Mouse (Mus musculus) liver, embryonic 15.5 days (tissue): ENCODE results near the gene Hs2st1. TPM values are rescaled to one million over a fixed set of nuclear protein-coding genes. Genes with fewer than 3 reads are reported as not detected.

ENCODE experiments used
- ATAC-seq: fragments of 200-750 bp; cut with Nextera tagmentation; 2 replicates; pipeline ENCODE4 v1.8.0; 2017; ENCODE audit warnings: moderate number of reproducible peaks, mild to moderate bottlenecking, moderate library complexity; ENCODE audit not compliant: insufficient read depth
- H3K27ac ChIP-seq: fragments of 300-500 bp; sonication (generic); replicated peaks from 2 replicates; pipeline ENCODE4 v1.5.1; 2015; ENCODE audit warnings: mild to moderate bottlenecking, inconsistent platforms
- H3K27me3 ChIP-seq: fragments of 300-500 bp; sonication (generic); 2 replicates; pipeline ENCODE4 v1.6.1; 2015; ENCODE audit warnings: mild to moderate bottlenecking, inconsistent platforms
- H3K36me3 ChIP-seq: fragments of 300-500 bp; sonication (generic); replicated peaks from 2 replicates; pipeline ENCODE4 v1.6.1; 2015; ENCODE audit warnings: moderate library complexity, mild to moderate bottlenecking, inconsistent platforms
- H3K4me1 ChIP-seq: fragments of 300-500 bp; sonication (generic); replicated peaks from 2 replicates; pipeline ENCODE4 v1.6.1; 2015; ENCODE audit warnings: inconsistent platforms
- H3K4me2 ChIP-seq: fragments of 300-500 bp; sonication (generic); 2 replicates; pipeline ENCODE4 v1.6.1; 2015; ENCODE audit warnings: moderate library complexity, mild to moderate bottlenecking, inconsistent platforms
- H3K4me3 ChIP-seq: fragments of 300-500 bp; sonication (generic); replicated peaks from 2 replicates; pipeline ENCODE4 v1.5.1; 2015; ENCODE audit warnings: mild to moderate bottlenecking, inconsistent platforms
- H3K9ac ChIP-seq: fragments of 300-500 bp; sonication (generic); 2 replicates; pipeline ENCODE4 v1.6.1; 2015; ENCODE audit warnings: moderate library complexity, mild to moderate bottlenecking, inconsistent platforms
- H3K9me3 ChIP-seq: fragments of 300-500 bp; sonication (generic); replicated peaks from 2 replicates; pipeline ENCODE4 v1.6.1; 2016; ENCODE audit warnings: inconsistent platforms
- WGBS: fragments of 180-500 bp; shearing (Covaris S2); methylation state at CpG from one replicate; pipeline ENCODE4 v1.1.7; 2015; ENCODE audit warnings: mixed read lengths; ENCODE audit not compliant: insufficient replicate concordance; 5-methylcytosine and 5-hydroxymethylcytosine counted together
- polyA plus RNA-seq: library from polyadenylated mRNA; unstranded; fragments of >200 nt; fragmentation: Nextera tagmentation; extraction: Ambion mirVana; gene quantifications from 2 replicates; pipeline ENCODE4 v1.2.1, GENCODE M21; 2015

Gene Hs2st1
- polyA plus RNA-seq, 1 experiment from 2014 or later = 1.9 TPM

DNA sequence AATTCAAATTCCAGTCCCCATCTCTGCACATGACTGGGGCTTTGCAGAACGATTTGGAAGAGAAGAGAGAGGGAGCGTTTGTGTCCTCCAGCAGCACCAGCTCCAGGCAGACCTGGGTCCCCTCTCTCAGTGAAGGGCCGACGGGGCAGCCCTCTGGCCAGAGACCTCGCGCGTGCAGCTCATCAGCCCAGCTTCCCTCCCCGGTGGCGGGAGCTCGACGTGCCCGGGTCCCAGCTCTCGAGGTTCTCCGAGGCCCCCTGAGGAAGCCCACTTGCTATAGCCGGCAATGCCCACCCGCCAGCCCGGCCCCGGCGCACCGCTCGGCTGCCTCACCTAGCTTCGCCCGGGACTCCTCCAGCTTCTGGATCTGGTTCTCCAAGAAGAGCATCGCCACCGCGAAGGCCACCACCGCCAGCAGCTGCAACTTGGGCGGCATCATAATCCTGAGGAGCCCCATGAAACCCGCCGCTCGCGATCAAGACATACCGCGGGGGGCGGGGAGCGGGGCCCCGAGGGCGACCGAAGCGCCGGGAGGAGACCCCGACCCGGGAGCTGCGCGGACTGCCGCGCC lies 495 bp downstream of the Hs2st1 start:
- Histone ChIP-seq H3K4me3 (peak overlapping the region; percentile 99), H3K36me3 (peaks cover 19% of the 10 kb centered on the region), H3K27me3 (no peaks in the 10 kb centered on the region), H3K4me1 (peaks cover 47% of the 10 kb centered on the region), H3K27ac (peak overlapping the region; percentile 91), H3K4me2 (peak overlapping the region; percentile 100), H3K9ac (peak overlapping the region; percentile 96), H3K9me3 (no peaks in the 10 kb centered on the region)
- under 1% methylated on average over 36 of the region's 47 CpGs for WGBS
- peak; percentile 10 for ATAC-seq

DNA sequence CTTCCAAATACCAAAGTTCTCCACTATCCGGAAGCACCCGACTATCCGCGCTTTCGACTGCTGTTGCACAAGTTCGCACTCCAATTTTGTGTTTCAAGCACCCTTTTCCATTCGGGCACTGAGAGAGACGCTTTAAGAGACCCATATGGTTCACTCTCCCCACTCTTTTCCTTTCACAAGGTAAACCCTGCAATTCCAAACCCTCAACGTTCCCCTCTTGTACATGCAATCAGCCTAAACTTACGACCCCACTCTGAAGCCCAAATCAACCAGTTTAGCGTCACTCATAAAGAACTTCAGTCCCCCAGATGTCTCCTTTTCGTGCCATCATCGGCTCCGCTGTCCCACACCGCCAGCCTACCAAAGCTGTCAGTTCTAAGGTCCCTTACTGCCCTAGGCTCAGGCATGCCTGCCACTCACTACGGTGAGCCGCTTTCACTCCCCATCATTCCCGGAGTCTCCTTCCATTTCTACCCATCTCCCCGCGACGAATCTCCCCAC lies 1.1 kb downstream of the Hs2st1 start:
- peaks cover 13% of the 10 kb centered on the region for H3K36me3 ChIP-seq
- H3K4me1 ChIP-seq = peaks cover 42% of the 10 kb centered on the region
- H3K9ac ChIP-seq = peak overlapping the region; percentile 96
- H3K27ac ChIP-seq = no peak overlapping the region
- no peak for ATAC-seq
- peak overlapping the region; percentile 99 for H3K4me3 ChIP-seq
- peak overlapping the region; percentile 100 for H3K4me2 ChIP-seq
- no peaks in the 10 kb centered on the region for H3K9me3 ChIP-seq
- WGBS = under 1% methylated on average over 21 of the region's 21 CpGs
- no peaks in the 10 kb centered on the region for H3K27me3 ChIP-seq

- Histone ChIP-seq H3K27me3 (no peaks in the 10 kb centered on the region), H3K27ac (no peak overlapping the region), H3K4me1 (peaks cover 28% of the 10 kb centered on the region), H3K9ac (no peak overlapping the region), H3K36me3 (no peaks in the 10 kb centered on the region), H3K4me2 (no peak overlapping the region), H3K4me3 (no peak overlapping the region), H3K9me3 (no peaks in the 10 kb centered on the region)
- 75% methylated on average over 7 of the region's 7 CpGs for WGBS
- ATAC-seq = no peak
Measured at GRCm38 (mm10) chr3:144565212-144565611, 4.8 kb downstream of the Hs2st1 start.

- ATAC-seq = no peak
- no peaks in the 10 kb centered on the region for H3K9me3 ChIP-seq
- H3K4me2 ChIP-seq = no peak overlapping the region
- peaks cover 25% of the 10 kb centered on the region for H3K4me1 ChIP-seq
- no peak overlapping the region for H3K27ac ChIP-seq
- H3K36me3 ChIP-seq = no peaks in the 10 kb centered on the region
- 73% methylated on average over 7 of the region's 7 CpGs for WGBS
- H3K27me3 ChIP-seq = no peaks in the 10 kb centered on the region
- no peak overlapping the region for H3K4me3 ChIP-seq
- no peak overlapping the region for H3K9ac ChIP-seq
Measured at GRCm38 (mm10) chr3:144563916-144564315, 6.1 kb downstream of the Hs2st1 start.

- Histone ChIP-seq H3K4me3 (0 out of 2 replicates have a peak overlapping the region, but pooled peaks have one; percentile 2), H3K9ac (no peak overlapping the region), H3K27me3 (no peaks in the 10 kb centered on the region), H3K36me3 (no peaks in the 10 kb centered on the region), H3K4me1 (peaks cover 28% of the 10 kb centered on the region), H3K27ac (no peak overlapping the region), H3K4me2 (peak overlapping the region; percentile 42), H3K9me3 (no peaks in the 10 kb centered on the region)
- 36% methylated on average over 22 of the region's 22 CpGs for WGBS
- ATAC-seq = no peak
Measured at GRCm38 (mm10) chr3:144561511-144562250, 8.3 kb downstream of the Hs2st1 start.

DNA sequence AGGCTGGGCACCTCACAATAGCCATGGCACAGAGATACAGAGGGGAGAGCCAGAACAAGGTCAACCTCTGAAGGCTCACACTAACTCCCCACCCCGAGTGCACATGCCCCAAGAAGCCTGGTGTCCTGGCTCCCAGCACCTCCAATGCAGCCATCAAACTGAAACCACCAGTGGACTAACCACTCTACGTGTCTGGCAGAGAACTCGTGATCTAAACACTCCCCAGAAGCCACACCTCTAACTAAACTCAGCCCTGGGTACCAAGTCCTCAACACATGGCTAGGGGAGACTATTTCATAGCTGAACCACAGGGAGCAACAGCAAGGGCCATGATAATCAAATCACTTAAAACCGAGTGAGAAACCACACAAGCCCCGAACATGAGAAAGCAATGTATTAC lies 11.7 kb downstream of the Hs2st1 start:
- WGBS = 40% methylated on average over 5 of the region's 5 CpGs
- Histone ChIP-seq H3K4me3 (no peak overlapping the region), H3K4me2 (no peak overlapping the region), H3K9me3 (no peaks in the 10 kb centered on the region), H3K4me1 (peaks cover 35% of the 10 kb centered on the region), H3K9ac (no peak overlapping the region), H3K27me3 (no peaks in the 10 kb centered on the region), H3K27ac (no peak overlapping the region), H3K36me3 (no peaks in the 10 kb centered on the region)
- no peak for ATAC-seq

DNA sequence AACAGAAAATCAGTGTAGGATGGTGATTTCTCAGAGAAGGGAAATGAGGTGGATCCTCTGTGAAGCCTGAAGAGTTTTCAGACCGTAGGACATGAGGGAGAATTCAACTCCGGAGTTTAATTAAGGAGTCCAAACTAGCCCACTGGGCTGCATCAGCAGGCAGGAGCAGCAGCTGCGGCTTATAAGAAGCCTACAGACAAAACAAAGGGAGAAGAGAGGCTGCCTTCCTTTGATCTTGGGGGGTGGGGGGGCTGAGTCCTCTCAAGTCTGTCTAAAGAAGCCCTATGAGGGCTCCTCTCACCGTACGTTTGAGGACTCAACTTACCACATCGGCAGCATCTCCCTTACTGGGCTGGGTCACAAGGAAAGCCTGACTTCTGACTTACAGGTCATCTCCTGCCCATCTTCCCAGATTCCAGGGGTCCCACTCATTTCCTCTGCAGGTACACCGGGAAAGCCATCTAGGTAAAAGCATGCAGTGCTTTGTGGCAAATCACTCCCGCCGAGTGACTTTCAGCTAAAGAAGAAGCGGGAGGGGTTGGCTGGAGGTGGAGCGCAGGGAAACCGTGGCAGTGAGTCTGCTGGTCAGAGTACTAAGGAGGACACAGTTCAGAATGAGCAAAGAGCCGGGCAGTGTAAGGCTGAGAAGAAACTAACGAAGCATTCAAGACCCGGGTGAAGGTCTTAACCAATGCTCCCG lies 13.2 kb downstream of the Hs2st1 start:
- H3K4me2 ChIP-seq = no peak overlapping the region
- H3K4me1 ChIP-seq = peaks cover 37% of the 10 kb centered on the region

GRCm38 (mm10) chr3:144555144-144555543 lies 14.8 kb downstream of the Hs2st1 start:
- Histone ChIP-seq H3K9ac (no peak overlapping the region), H3K27me3 (no peaks in the 10 kb centered on the region), H3K9me3 (no peaks in the 10 kb centered on the region), H3K36me3 (no peaks in the 10 kb centered on the region), H3K4me3 (no peak overlapping the region), H3K4me1 (peaks cover 39% of the 10 kb centered on the region), H3K27ac (no peak overlapping the region), H3K4me2 (no peak overlapping the region)
- ATAC-seq = no peak
- WGBS = 73% methylated on average over 7 of the region's 7 CpGs

More for the DNA sequence above, 13.2 kb downstream of the Hs2st1 start:
- Histone ChIP-seq H3K27me3 (no peaks in the 10 kb centered on the region), H3K36me3 (no peaks in the 10 kb centered on the region), H3K9me3 (no peaks in the 10 kb centered on the region), H3K27ac (no peak overlapping the region), H3K4me3 (no peak overlapping the region), H3K9ac (no peak overlapping the region)
- no peak for ATAC-seq
- 39% methylated on average over 16 of the region's 16 CpGs for WGBS

DNA sequence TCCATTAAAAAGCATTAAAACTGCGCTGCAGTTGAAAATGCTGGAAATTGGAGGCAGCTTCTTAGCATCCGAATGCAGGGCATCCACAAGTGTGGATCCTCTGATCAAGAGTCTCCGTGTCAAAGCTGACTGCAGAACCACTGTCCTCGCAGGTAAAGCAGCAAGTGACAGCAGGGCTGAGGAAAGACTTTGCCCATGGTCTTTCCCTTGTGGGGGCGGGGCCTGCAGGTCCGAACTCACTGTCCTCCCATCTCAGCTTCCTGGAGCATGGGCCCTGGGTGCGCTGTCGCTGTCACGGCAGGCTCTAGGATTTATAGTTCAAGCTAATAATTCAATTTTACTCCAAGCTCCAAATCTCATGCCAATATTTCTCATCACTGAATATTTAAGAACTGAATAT lies 15.5 kb downstream of the Hs2st1 start:
- no peak for ATAC-seq
- no peaks in the 10 kb centered on the region for H3K9me3 ChIP-seq
- no peaks in the 10 kb centered on the region for H3K36me3 ChIP-seq
- H3K9ac ChIP-seq = no peak overlapping the region
- H3K4me1 ChIP-seq = peaks cover 37% of the 10 kb centered on the region
- no peak overlapping the region for H3K4me2 ChIP-seq
- H3K27me3 ChIP-seq = no peaks in the 10 kb centered on the region
- no peak overlapping the region for H3K27ac ChIP-seq
- H3K4me3 ChIP-seq = no peak overlapping the region
- 76% methylated on average over 9 of the region's 9 CpGs for WGBS

DNA sequence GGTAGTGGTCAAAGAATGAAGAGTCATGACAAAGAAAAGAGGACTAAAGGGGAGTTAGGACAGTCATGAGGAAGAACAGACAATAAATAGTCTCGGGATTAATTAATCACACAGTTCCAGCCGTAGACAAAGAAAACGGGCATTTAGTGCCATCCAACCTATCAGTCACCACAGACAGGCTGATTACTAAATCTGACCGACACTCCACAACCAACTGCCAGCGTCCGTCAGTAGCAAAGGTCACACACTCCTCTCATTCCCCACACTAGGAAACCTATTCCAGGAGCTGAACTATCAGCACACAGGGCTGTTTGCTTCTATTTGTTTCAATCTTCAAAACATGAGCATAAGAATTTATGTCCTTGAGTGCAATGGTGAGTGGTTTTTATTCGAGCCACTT lies 16.0 kb downstream of the Hs2st1 start:
- no peaks in the 10 kb centered on the region for H3K36me3 ChIP-seq
- no peak overlapping the region for H3K27ac ChIP-seq
- no peak overlapping the region for H3K4me2 ChIP-seq

GRCm38 (mm10) chr3:144551416-144551815 lies 18.6 kb downstream of the Hs2st1 start:
- Histone ChIP-seq H3K36me3 (no peaks in the 10 kb centered on the region), H3K27ac (no peak overlapping the region), H3K9me3 (no peaks in the 10 kb centered on the region), H3K4me1 (peaks cover 20% of the 10 kb centered on the region; the same call in 1 of the 2 replicates), H3K4me3 (no peak overlapping the region), H3K27me3 (no peaks in the 10 kb centered on the region), H3K9ac (no peak overlapping the region), H3K4me2 (no peak overlapping the region)
- WGBS = 36% methylated on average over 4 of the region's 4 CpGs
- no peak for ATAC-seq

More for the DNA sequence above, 16.0 kb downstream of the Hs2st1 start:
- peak; percentile 40; the same call in 1 of the 2 replicates for ATAC-seq
- WGBS = 31% methylated on average over 7 of the region's 7 CpGs
- Histone ChIP-seq H3K9ac (no peak overlapping the region), H3K4me1 (peaks cover 34% of the 10 kb centered on the region), H3K27me3 (no peaks in the 10 kb centered on the region), H3K4me3 (no peak overlapping the region), H3K9me3 (no peaks in the 10 kb centered on the region)
